Mouse (Mus musculus) heart, postnatal 0 days (tissue): ENCODE results near the gene Eif2d. TPM values are rescaled to one million over a fixed set of nuclear protein-coding genes. Genes with fewer than 3 reads are reported as not detected.
A peak's percentile ranks its signal among the peaks of the same experiment; 100 is the strongest.

Experiments
- ATAC-seq: fragments of 200-750 bp; cut with Nextera tagmentation; 2 replicates; pipeline ENCODE4 v1.8.0; 2017; ENCODE audit warnings: low read depth, moderate number of reproducible peaks, moderate library complexity; ENCODE audit not compliant: insufficient read depth
- DNase-seq: peaks from one replicate; pipeline ENCODE4 v3.0.0-alpha.2; 2016; ENCODE audit warnings: low spot score
- H3K27ac ChIP-seq: fragments of 300-500 bp; sonication (generic); 2 replicates; pipeline ENCODE4 v1.5.1; 2014; ENCODE audit warnings: low read depth, mild to moderate bottlenecking
- H3K27me3 ChIP-seq: fragments of 300-500 bp; sonication (generic); 2 replicates; pipeline ENCODE4 v1.6.1; 2014; ENCODE audit warnings: low read length, mixed read lengths; ENCODE audit not compliant: control insufficient read depth, insufficient read depth
- H3K36me3 ChIP-seq: fragments of 300-500 bp; sonication (generic); replicated peaks from 2 replicates; pipeline ENCODE4 v1.6.1; 2014; ENCODE audit warnings: low read length, mixed read lengths; ENCODE audit not compliant: control insufficient read depth, insufficient read depth
- H3K4me1 ChIP-seq: fragments of 300-500 bp; sonication (generic); 2 replicates; pipeline ENCODE4 v1.6.1; 2014; ENCODE audit warnings: antibody characterized with exemption; ENCODE audit not compliant: control insufficient read depth, insufficient read depth
- H3K4me2 ChIP-seq: fragments of 300-500 bp; sonication (generic); 2 replicates; pipeline ENCODE4 v1.6.1; 2014; ENCODE audit warnings: low read depth, mild to moderate bottlenecking, low read length, moderate library complexity
- H3K4me3 ChIP-seq: fragments of 300-500 bp; sonication (generic); 2 replicates; pipeline ENCODE4 v1.5.1; 2014; ENCODE audit warnings: low read depth, low read length
- H3K9ac ChIP-seq: fragments of 300-500 bp; sonication (generic); replicated peaks from 2 replicates; pipeline ENCODE4 v1.6.1; 2014; ENCODE audit warnings: low read depth, low read length, mixed read lengths
- H3K9me3 ChIP-seq: fragments of 300-500 bp; sonication (generic); replicated peaks from 2 replicates; pipeline ENCODE4 v1.6.1; 2016; ENCODE audit warnings: low read length; ENCODE audit not compliant: control insufficient read depth
- CTCF ChIP-seq: IDR thresholded peaks from 2 replicates; pipeline ENCODE4 v1.5.1; 2016; ENCODE audit warnings: antibody characterized with exemption, control low read depth, low read depth
- EP300 ChIP-seq: IDR thresholded peaks from 2 replicates; pipeline ENCODE4 v1.6.1; 2016; ENCODE audit warnings: antibody characterized with exemption, low read depth
- WGBS: fragments of 180-500 bp; shearing (Covaris S2); extraction: QIAGEN DNeasy Blood & Tissue Kit; methylation state at CpG from one replicate; pipeline ENCODE4 v1.1.7; 2014; 5-methylcytosine and 5-hydroxymethylcytosine counted together
- polyA plus RNA-seq: library from polyadenylated mRNA; unstranded; fragments of >200 nt; fragmentation: Nextera tagmentation; extraction: Ambion mirVana; gene quantifications from 2 replicates; pipeline ENCODE4 v1.2.1, GENCODE M21; 2015
- total RNA-seq: library from RNA; depleted of rRNA; stranded (reverse); fragments of >200 nt; gene quantifications from 2 replicates; pipeline ENCODE4 v1.2.3, GENCODE M21; 2014; ENCODE audit warnings: low replicate concordance

Eif2d gene
- total and polyA plus RNA-seq, 2 experiments from 2014 or later: 16.6 to 39.6 TPM

DNA sequence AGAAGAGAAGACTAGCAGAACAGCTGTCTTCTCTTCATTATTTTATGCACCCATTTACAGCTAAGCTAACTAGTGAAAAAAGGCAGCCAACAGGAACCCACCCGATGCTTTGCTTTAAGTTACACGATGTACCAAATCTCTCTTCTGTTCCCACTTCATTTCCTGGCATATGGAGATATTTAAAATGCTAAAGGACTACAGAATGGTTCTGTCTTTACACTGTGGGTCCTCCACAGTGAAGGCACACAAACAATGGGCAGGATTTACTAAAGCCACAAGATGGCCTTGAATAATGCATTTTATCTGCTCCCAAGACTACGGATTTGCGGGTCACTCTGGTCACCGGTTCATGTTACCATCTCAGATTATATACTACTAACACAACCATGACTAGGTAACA lies 15.9 kb upstream of the Eif2d start:
- TF ChIP-seq CTCF: no peak
- TF ChIP-seq EP300: no peak
- H3K4me3 ChIP-seq: no peak overlapping the region
- H3K4me2 ChIP-seq: no peak overlapping the region
- H3K27ac ChIP-seq: no peak overlapping the region
- no peak overlapping the region for H3K9ac ChIP-seq
- DNase-seq (no peak), ATAC-seq (no peak)
- no peaks in the 10 kb centered on the region for H3K9me3 ChIP-seq
- H3K4me1 ChIP-seq: peaks cover 7% of the 10 kb centered on the region
- H3K27me3 ChIP-seq: no peaks in the 10 kb centered on the region
- H3K36me3 ChIP-seq: no peaks in the 10 kb centered on the region
- 46% methylated on average over 5 of the region's 5 CpGs for WGBS

DNA sequence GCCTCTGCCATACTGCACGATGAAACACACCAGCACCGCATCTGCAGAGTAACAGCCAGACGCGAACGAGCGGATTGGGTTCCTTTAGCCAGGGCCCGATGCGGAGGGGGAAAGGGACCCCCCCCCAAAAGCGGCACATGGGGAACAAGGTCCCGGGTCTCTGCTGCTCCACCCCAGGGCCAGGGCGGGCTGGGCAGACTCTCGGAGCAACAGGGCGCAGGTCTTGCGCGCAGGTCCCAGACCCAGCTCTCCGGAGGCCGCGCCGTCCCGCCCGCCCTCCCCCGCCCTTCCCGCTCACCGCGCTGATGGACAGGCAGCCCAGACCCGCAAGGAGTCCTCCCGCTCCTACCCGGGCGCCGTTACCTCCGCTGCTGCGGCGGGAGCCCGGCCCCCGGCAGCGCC lies 15.3 kb upstream of the Eif2d start:
- Histone ChIP-seq H3K4me1 (peaks cover 7% of the 10 kb centered on the region), H3K4me3 (peak overlapping the region; percentile 80), H3K27ac (no peak overlapping the region), H3K9me3 (no peaks in the 10 kb centered on the region), H3K27me3 (no peaks in the 10 kb centered on the region), H3K4me2 (peak overlapping the region; percentile 99), H3K36me3 (no peaks in the 10 kb centered on the region), H3K9ac (peak overlapping the region; percentile 66)
- no peak for TF ChIP-seq EP300
- no peak for TF ChIP-seq CTCF
- ATAC-seq (peak; percentile 55), DNase-seq (no peak)
- 2% methylated on average over 25 of the region's 36 CpGs for WGBS

DNA sequence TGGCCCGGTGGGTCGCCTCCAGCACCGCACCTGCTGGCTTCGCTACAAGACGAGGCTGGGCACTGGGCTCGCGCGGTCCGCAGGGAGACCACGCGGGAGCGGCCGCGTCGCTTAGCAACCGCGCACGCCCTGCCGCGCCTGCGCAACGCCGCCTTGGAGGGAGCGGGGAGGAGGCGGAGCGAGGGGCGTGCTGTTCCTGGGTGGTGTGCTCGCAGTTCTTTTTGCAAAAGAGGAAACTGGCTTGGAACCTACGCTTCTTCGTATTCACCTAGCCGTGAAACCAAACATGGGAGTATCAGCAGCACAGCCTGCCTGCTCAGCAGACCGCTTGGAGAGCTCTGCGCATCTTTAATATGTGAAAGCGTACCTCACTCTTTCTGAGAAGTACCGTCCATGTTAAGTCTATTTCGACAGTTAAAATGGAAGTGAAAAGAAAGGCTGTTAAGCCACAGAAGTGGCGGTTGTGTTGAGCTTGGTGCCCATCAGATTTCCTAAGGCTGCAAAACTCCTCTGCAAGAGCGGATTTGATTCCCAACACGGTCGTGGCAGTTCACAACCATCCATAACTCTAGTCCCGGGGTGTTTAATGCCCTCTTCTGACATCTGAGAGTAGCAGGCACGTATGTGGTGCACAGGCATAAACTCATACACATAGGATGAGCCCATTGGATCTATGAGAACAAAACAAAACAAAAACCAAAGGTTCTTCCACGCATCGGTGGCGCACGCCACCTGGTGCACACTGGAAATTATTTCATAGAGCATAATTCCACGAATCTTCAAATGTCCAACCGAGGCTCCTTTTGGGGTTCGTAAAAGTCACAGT lies 14.6 kb upstream of the Eif2d start, which contains the start of gene Dyrk3:
TSS of gene Dyrk3 (minus strand) at position 150 of the 826 bp plus-strand sequence.
- DNase-seq (peak; percentile 87), ATAC-seq (peak; percentile 98)
- TF ChIP-seq EP300 (no peak), CTCF (peak; percentile 56)
- no peaks in the 10 kb centered on the region for H3K27me3 ChIP-seq
- peak within 1 kb of the TSS; percentile 66 for H3K9ac ChIP-seq
- H3K9me3 ChIP-seq: no peaks in the 10 kb centered on the region
- WGBS: 4% methylated on average over 47 of the region's 49 CpGs
- H3K27ac ChIP-seq: peak within 1 kb of the TSS; percentile 87
- peak within 1 kb of the TSS; percentile 80 for H3K4me3 ChIP-seq
- peaks cover 7% of the 10 kb centered on the region for H3K4me1 ChIP-seq
- H3K36me3 ChIP-seq: no peaks in the 10 kb centered on the region
- peak within 1 kb of the TSS; percentile 99 for H3K4me2 ChIP-seq

DNA sequence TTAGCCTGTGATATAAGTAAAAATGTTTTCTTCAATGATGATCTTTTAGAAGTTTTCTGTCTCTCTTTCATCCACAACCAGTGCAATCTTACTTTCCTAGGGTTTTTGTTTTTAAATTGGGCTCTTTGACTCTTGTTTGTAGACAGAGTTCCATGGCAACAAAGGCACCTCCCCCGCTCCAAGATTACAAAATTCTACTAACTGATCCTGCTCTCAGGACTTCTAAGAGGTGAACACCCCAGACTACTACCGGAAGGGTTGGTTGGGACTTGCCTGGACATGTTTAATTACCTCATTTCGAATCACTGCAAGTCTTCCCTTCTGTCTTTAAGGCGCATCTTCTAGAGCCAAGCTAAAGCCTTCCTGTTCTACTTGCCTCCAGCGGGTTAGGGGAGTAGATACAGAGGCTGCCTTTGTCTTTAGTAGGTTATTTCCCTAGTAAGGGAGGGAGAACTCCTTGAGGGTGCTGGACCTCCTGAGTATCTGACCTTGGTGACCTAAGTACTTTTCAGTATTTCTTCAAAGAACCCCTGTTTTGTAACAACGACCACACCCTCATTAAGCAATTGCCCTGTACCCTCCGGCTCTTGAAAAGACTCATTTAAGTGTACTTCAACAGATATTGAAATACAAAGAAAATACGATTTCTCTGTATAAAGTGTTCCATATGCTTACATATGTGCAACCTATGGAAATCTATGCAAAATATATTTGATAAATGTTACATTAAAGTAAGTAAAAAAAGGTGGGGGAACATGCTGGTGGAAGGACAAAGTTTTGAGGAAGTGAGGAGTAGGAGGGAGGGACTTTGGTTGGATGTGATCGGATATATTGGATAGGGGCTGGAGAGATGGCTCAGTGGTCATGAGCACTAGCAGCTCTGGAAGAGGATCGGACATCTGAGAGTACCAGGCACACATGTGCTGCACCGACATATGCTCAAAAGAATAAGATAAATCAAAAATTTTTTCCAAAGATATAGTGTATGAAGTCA lies 13.6 kb upstream of the Eif2d start:
- TF ChIP-seq CTCF (no peak), EP300 (no peak)
- WGBS: 69% methylated on average over 11 of the region's 11 CpGs
- DNase-seq: no peak
- Histone ChIP-seq H3K4me3 (peak overlapping the region; percentile 80), H3K9me3 (0 out of 2 replicates have a peak, but pooled peaks cover 2% of the 10 kb centered on the region), H3K27ac (peak overlapping the region; percentile 87; the same call in 1 of the 2 replicates), H3K4me1 (peaks cover 7% of the 10 kb centered on the region; the same call in 1 of the 2 replicates), H3K4me2 (peak overlapping the region; percentile 99), H3K36me3 (no peaks in the 10 kb centered on the region), H3K9ac (0 out of 2 replicates have a peak overlapping the region, but pooled peaks have one; percentile 66), H3K27me3 (no peaks in the 10 kb centered on the region)
- no peak for ATAC-seq

DNA sequence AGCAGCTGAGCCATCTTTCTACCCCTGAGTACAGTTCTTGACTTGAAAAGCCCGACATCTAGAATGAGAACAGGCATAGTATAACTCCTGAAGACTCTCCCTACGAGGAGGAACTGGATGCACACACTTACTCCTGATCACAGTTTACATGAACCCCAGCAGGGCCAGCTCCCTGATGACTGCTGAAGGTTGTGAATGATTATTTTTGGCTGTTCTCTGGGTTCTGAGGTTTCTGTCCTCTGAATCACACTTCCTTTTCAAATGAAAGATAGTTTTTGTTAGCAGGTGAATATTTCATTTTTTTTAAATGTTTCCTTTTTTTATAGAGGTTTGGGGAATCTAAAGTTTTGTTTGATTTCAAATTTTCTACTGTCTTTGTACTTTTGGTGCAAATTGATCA lies 11.5 kb upstream of the Eif2d start:
- Histone ChIP-seq H3K9ac (no peak overlapping the region), H3K9me3 (0 out of 2 replicates have a peak, but pooled peaks cover 4% of the 10 kb centered on the region), H3K4me2 (no peak overlapping the region), H3K4me3 (no peak overlapping the region), H3K27me3 (no peaks in the 10 kb centered on the region), H3K4me1 (peaks cover 7% of the 10 kb centered on the region; the same call in 1 of the 2 replicates), H3K27ac (no peak overlapping the region), H3K36me3 (no peaks in the 10 kb centered on the region)
- no peak for DNase-seq
- TF ChIP-seq EP300 (no peak), CTCF (no peak)
- no peak for ATAC-seq
- 55% methylated on average over 2 of the region's 2 CpGs for WGBS
